Mouse (Mus musculus) embryonic facial prominence, embryonic 11.5 days (tissue): Measurements from ENCODE around the gene Trp73. TPM values are rescaled to one million over a fixed set of nuclear protein-coding genes. Genes with fewer than 3 reads are reported as not detected.

ENCODE experiments used
- ATAC-seq: fragments of 200-750 bp; cut with Nextera tagmentation; replicated peaks from 2 replicates; pipeline ENCODE4 v1.8.0; 2017; ENCODE audit warnings: low read depth; ENCODE audit not compliant: insufficient number of reproducible peaks, low FRiP score, low TSS enrichment
- DNase-seq: peaks from one replicate; pipeline ENCODE4 v3.0.0-alpha.2; 2015; ENCODE audit warnings: low spot score
- H3K27ac ChIP-seq: fragments of 300-500 bp; sonication (generic); replicated peaks from 2 replicates; pipeline ENCODE4 v1.5.1; 2014; ENCODE audit warnings: mild to moderate bottlenecking, low read depth, low read length, control low read depth
- H3K27me3 ChIP-seq: fragments of 300-500 bp; sonication (generic); 2 replicates; pipeline ENCODE4 v1.6.1; 2014; ENCODE audit warnings: mild to moderate bottlenecking, low read length, moderate library complexity, mixed read lengths; ENCODE audit not compliant: control insufficient read depth, insufficient read depth
- H3K36me3 ChIP-seq: fragments of 300-500 bp; sonication (generic); replicated peaks from 2 replicates; pipeline ENCODE4 v1.6.1; 2014; ENCODE audit warnings: low read depth, mild to moderate bottlenecking, low read length, moderate library complexity, mixed read lengths; ENCODE audit not compliant: control insufficient read depth, insufficient read depth
- H3K4me1 ChIP-seq: fragments of 300-500 bp; sonication (generic); 2 replicates; pipeline ENCODE4 v1.6.1; 2014; ENCODE audit warnings: low read length, mixed read lengths; ENCODE audit not compliant: control insufficient read depth, insufficient read depth
- H3K4me2 ChIP-seq: fragments of 300-500 bp; sonication (generic); 2 replicates; pipeline ENCODE4 v1.6.1; 2014; ENCODE audit warnings: low read depth, mild to moderate bottlenecking, control low read depth, low read length, moderate library complexity
- H3K4me3 ChIP-seq: fragments of 300-500 bp; sonication (generic); 2 replicates; pipeline ENCODE4 v1.5.1; 2014; ENCODE audit warnings: low read depth, low read length, control low read depth
- H3K9ac ChIP-seq: fragments of 300-500 bp; sonication (generic); replicated peaks from 2 replicates; pipeline ENCODE4 v1.6.1; 2014; ENCODE audit warnings: mild to moderate bottlenecking, control low read depth, low read length
- H3K9me3 ChIP-seq: fragments of 300-500 bp; sonication (generic); replicated peaks from 2 replicates; pipeline ENCODE4 v1.6.1; 2016; ENCODE audit warnings: mild to moderate bottlenecking, low read length, inconsistent platforms, mixed read lengths; ENCODE audit not compliant: control insufficient read depth
- WGBS: fragments of 180-500 bp; shearing (Covaris S2); extraction: QIAGEN DNeasy Blood & Tissue Kit; methylation state at CpG from one replicate; pipeline ENCODE4 v1.1.7; 2014; 5-methylcytosine and 5-hydroxymethylcytosine counted together
- polyA plus RNA-seq: library from polyadenylated mRNA; unstranded; fragments of >200 nt; fragmentation: Nextera tagmentation; extraction: Ambion mirVana; gene quantifications from 2 replicates; pipeline ENCODE4 v1.2.1, GENCODE M21; 2014

Trp73 gene
- polyA plus RNA-seq, 1 experiment from 2014 or later = 0.84 TPM

DNA sequence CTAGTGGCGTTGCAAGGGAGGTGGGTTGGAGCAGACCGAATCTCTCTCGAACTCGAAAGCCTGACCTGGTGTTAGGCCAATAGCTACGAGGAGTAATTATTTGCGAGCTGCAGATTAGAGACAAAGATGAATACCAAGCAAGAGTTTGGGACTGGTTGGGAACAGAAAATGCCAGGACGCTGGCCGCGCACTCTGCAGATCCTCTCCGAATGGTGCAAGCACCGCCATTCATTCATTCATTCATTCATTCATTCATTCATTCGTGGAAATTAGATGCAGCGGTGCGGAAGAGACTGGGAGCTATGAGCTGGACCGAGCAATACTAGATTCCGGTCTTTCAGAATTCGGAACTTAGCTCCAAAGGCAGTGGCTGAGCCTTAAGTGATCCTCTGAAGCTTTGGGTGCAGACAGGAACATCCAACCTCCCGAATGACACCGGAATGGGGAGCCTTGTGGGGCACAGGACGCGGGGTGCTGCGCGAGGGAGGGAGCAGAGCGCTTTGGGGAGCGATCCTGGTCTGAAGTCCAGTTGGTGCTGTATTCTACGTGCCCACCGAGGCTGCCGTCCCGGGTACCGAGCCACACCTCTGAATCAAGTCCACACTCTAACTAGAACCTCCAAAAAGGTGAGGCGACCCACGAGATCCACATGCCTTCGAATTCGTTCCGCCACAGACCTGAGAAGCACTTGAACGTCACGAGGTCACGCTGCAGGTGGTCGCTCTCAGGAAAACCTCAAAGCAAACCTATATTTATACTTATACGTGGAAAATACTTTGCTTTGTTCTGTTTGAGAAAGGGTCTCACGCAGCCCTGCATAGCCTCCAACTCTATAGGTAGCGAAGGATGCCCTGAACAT is 1.2 kb upstream of the Trp73 start:
- peaks cover 48% of the 10 kb centered on the region for H3K27me3 ChIP-seq
- no peak overlapping the region for H3K9ac ChIP-seq
- ATAC-seq (no peak), DNase-seq (peak; percentile 7)
- H3K4me2 ChIP-seq = no peak overlapping the region
- H3K9me3 ChIP-seq = no peaks in the 10 kb centered on the region
- WGBS = 2% methylated on average over 42 of the region's 42 CpGs
- H3K4me3 ChIP-seq = peak overlapping the region; percentile 3; the same call in 1 of the 2 replicates
- H3K36me3 ChIP-seq = no peaks in the 10 kb centered on the region
- H3K4me1 ChIP-seq = peaks cover 10% of the 10 kb centered on the region
- no peak overlapping the region for H3K27ac ChIP-seq

DNA sequence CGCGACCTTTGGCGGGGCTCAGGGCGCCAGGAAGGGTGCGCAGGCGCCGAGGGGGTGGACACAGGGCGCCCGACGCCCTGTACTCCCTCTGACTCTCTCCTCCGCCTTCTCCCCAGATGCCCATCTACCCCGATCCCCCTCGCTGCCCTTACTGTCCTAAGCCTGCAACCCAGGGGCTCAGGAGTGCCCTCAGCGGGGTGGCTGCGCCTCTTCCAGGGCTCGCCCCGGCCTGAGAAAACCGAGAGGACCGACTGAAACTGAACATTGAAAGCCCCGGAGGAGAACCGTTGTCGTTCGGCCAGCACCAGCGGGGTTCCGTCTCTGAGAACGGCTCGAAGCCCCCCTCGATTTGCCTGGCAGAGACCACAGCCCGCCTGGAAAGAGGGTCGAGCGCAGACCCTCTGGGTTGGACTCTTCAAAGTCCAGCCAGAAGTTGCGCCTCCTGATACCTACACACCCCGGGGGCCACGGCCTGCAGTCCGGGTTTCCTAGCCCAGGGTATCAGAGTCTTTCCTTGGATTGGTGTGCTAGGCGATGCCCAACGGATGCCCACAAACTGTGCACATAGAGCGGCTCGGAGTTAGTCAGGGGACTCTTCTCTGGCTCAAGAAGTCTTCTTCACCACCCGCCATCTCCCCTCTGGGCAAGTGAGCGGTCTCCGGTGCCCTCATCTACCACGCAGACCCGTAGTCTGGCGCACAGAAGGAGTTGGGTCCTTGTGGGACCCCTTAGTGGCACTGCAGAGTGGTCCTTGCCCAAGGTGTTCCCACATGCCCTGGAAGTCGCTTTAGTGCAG is 403 bp upstream of the Trp73 start:
- H3K4me3 ChIP-seq = peak overlapping the region; percentile 41

DNA sequence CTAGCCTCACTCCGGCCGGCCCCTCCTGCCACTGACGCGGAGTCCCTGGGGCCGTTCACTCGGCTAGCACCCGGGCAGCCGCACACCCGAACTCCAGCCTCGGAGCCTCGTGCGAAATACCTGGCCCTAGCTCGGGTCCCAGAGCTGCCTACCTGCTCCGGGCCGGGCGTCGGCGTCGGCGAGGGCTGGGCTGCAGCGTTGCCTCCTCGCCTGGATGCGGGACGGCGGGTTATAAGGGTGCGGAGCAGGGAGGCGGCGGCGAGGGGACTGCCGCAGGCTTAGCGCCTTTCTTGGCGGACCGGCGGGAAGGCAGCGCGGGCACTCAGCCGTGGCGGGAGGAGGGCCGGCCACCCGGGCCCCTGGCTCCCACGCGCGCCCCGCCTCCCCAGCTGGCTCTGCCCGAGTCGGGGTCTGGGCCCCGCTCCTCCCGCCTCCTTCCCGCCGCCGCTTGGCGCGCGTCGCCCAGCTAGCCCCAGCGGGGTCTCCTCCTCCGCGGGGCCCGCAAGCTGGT is 282 bp downstream of the Trp73 start:
- under 1% methylated on average over 50 of the region's 59 CpGs for WGBS
- H3K4me3 ChIP-seq = peak overlapping the region; percentile 41
- no peak overlapping the region for H3K27ac ChIP-seq
- no peak for ATAC-seq
- peaks cover 10% of the 10 kb centered on the region for H3K4me1 ChIP-seq
- H3K36me3 ChIP-seq = no peaks in the 10 kb centered on the region
- peak; percentile 40 for DNase-seq
- peak overlapping the region; percentile 51 for H3K9ac ChIP-seq
- H3K9me3 ChIP-seq = no peaks in the 10 kb centered on the region
- H3K27me3 ChIP-seq = peaks cover 48% of the 10 kb centered on the region
- H3K4me2 ChIP-seq = peak overlapping the region; percentile 79

More for the DNA sequence above, 403 bp upstream of the Trp73 start:
- Histone ChIP-seq H3K4me2 (peak overlapping the region; percentile 79), H3K36me3 (no peaks in the 10 kb centered on the region), H3K9me3 (no peaks in the 10 kb centered on the region), H3K9ac (peak overlapping the region; percentile 51), H3K4me1 (peaks cover 10% of the 10 kb centered on the region), H3K27me3 (peaks cover 48% of the 10 kb centered on the region), H3K27ac (no peak overlapping the region)
- DNase-seq (peak; percentile 21), ATAC-seq (no peak)
- WGBS = 2% methylated on average over 45 of the region's 46 CpGs

DNA sequence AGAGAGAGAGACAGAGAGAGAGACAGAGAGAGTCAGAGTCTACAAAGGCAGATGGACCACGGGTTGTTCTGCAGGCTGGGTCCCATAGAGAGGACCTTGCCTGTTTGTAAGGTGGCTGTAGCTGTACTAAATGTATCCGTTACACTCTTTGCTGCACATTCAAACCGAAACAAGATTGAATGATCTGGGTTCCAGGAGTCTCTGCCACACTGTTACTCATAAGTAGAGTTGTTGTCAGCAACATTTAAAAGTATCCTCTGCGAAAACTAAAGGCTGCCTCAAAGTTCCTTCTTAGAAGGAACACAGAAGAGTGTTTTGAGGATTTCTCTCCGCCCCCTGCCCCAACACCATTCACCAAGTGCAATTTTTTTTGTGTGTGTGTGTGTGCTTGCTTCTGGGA is 2.9 kb downstream of the Trp73 start:
- DNase-seq = no peak
- Histone ChIP-seq H3K9ac (no peak overlapping the region), H3K4me1 (peaks cover 10% of the 10 kb centered on the region), H3K4me2 (no peak overlapping the region), H3K27ac (no peak overlapping the region), H3K27me3 (peaks cover 48% of the 10 kb centered on the region), H3K9me3 (no peaks in the 10 kb centered on the region), H3K36me3 (no peaks in the 10 kb centered on the region), H3K4me3 (no peak overlapping the region)
- WGBS = 60% methylated on average over 5 of the region's 5 CpGs
- ATAC-seq = no peak

DNA sequence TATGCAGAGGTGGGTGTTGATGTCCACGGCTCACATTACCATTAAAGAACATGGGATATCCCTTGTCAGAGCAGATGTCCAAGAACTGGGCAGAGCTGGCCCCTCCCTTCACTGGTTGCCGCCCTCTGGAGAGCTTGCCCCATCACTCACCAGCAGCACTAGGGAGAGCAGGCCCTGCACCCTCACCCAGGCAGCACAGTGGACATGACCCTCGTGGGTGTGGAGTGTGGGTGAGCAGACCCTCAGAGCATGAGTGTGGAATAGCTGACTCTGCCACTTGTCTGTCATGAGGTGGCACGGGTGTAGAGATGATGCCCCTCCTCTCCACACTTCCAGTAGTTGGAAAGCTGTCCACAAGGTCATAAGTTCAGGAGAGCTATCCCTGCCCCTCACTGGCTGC is 5.2 kb downstream of the Trp73 start:
- H3K27me3 ChIP-seq = peaks cover 28% of the 10 kb centered on the region
- DNase-seq (no peak), ATAC-seq (peak; percentile 58; the same call in 1 of the 2 replicates)
- no peak overlapping the region for H3K27ac ChIP-seq
- H3K9me3 ChIP-seq = no peaks in the 10 kb centered on the region
- peaks cover 4% of the 10 kb centered on the region; the same call in 1 of the 2 replicates for H3K4me1 ChIP-seq
- H3K36me3 ChIP-seq = no peaks in the 10 kb centered on the region
- no peak overlapping the region for H3K4me2 ChIP-seq
- no peak overlapping the region for H3K4me3 ChIP-seq
- 64% methylated on average over 4 of the region's 4 CpGs for WGBS
- H3K9ac ChIP-seq = no peak overlapping the region

DNA sequence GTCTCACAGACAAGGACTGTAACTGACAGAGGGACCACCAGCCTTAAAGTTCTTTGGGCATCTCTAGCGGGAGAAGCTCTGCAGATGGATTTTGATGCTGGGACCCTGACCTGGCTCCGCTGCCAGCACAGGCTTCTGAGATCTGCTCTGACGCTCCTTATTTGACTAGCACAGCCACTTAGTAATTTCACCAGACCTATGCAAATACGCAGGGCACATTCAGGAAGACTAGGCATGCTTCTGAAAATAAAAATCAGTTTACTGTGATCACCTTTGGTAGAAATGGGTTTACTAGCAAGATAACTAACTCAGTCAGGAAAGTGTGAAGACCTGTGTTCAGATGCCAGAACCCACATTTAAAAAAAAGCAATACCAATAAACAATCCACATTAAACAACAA is 8.1 kb downstream of the Trp73 start:
- DNase-seq = no peak
- Histone ChIP-seq H3K9ac (no peak overlapping the region), H3K9me3 (no peaks in the 10 kb centered on the region), H3K27me3 (peaks cover 3% of the 10 kb centered on the region; the same call in 1 of the 2 replicates), H3K4me3 (no peak overlapping the region), H3K4me1 (no peaks in the 10 kb centered on the region), H3K27ac (no peak overlapping the region), H3K4me2 (no peak overlapping the region), H3K36me3 (no peaks in the 10 kb centered on the region)
- ATAC-seq = no peak
- 83% methylated on average over 4 of the region's 4 CpGs for WGBS

DNA sequence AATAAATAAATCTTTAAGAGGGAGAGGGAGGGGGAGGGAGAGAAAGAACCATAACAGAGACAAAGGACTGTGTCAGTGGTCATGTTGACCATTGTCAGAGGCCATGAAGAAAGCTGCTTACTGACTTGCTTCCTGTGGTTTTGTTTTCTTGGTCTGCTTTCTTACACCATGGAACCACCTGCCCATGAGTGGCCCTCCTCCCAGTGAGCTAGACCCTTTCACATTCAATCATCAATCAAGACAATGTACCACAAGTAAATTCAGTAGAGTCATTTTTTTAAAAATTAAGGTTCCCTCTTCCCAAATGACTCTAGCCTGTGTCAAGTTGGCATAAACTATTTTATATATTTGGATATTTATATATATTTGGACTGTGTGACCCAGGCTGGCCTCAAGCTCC is 10.1 kb downstream of the Trp73 start:
- H3K27ac ChIP-seq = no peak overlapping the region
- H3K4me1 ChIP-seq = no peaks in the 10 kb centered on the region
- H3K36me3 ChIP-seq = no peaks in the 10 kb centered on the region
- no peaks in the 10 kb centered on the region for H3K9me3 ChIP-seq
- H3K27me3 ChIP-seq = no peaks in the 10 kb centered on the region
- no peak overlapping the region for H3K4me2 ChIP-seq
- H3K9ac ChIP-seq = no peak overlapping the region
- DNase-seq (no peak), ATAC-seq (no peak)
- no peak overlapping the region for H3K4me3 ChIP-seq

DNA sequence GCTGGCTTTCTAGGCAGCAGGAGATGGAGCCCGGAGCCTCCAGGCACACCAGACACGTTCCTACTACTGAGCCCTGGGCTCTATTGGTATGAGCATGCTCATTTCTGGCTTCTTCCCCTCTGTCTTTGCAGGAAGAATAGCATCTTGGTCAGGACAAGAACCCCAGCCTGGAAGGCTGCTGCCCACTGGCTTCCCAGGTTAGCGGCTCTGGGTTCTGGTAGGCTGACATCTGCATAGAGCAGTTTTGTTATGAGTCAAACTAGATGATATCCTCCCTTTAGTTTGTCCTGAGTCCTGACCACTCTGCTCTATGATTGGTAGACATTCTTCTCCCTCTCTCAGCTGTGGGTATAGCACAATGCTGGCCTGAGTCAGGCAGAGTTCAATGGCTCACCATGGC is 12.7 kb downstream of the Trp73 start:
- WGBS = 71% methylated on average over 3 of the region's 3 CpGs
- H3K9ac ChIP-seq = no peak overlapping the region
- ATAC-seq (no peak), DNase-seq (no peak)
- no peaks in the 10 kb centered on the region for H3K36me3 ChIP-seq
- no peak overlapping the region for H3K4me3 ChIP-seq
- H3K9me3 ChIP-seq = no peaks in the 10 kb centered on the region
- H3K4me1 ChIP-seq = no peaks in the 10 kb centered on the region
- no peak overlapping the region for H3K4me2 ChIP-seq
- H3K27me3 ChIP-seq = no peaks in the 10 kb centered on the region
- H3K27ac ChIP-seq = no peak overlapping the region
